Mouse (Mus musculus) stomach, embryonic 16.5 days (tissue): Measurements from ENCODE around the gene Dnase1. TPM values are rescaled to one million over a fixed set of nuclear protein-coding genes. Genes with fewer than 3 reads are reported as not detected.

Experiments
- microRNA-seq: library from miRNA; unstranded; fragments of <30 nt; microRNA quantifications from one replicate; pipeline ENCODE4, GENCODE M21; 2016
- polyA plus RNA-seq: library from polyadenylated mRNA; unstranded; fragments of >200 nt; fragmentation: Nextera tagmentation; extraction: Ambion mirVana; gene quantifications from 2 replicates; pipeline ENCODE4 v1.2.1, GENCODE M21; 2015

Dnase1 gene
- polyA plus RNA-seq, 1 experiment from 2014 or later, result 4.2 TPM

Small RNA genes lying within 50 kb of the gene (microRNA-seq; reads per million reads assigned to microRNA genes)
- not detected for gene Gm23413

Other genes starting within 250 kb of the Dnase1 start
- not detected in 2 replicates for gene Olfr15, start 206.1 kb upstream of the Dnase1 start, polyA plus RNA-seq
- gene Zfp174, start 189.7 kb upstream of the Dnase1 start, polyA plus RNA-seq, result 1.3 and 1.6 TPM in 2 replicates
- 41.8 and 42.3 TPM in 2 replicates for gene Naa60, start 164.6 kb upstream of the Dnase1 start, polyA plus RNA-seq
- 7.2 and 7.5 TPM in 2 replicates for gene Zfp597, start 152.4 kb upstream of the Dnase1 start, polyA plus RNA-seq
- gene Gm20695, start 152.3 kb upstream of the Dnase1 start, polyA plus RNA-seq, result 2.4 and 2.5 TPM in 2 replicates
- 4.9 and 6.2 TPM in 2 replicates for gene 1700037C18Rik, start 128.3 kb upstream of the Dnase1 start, polyA plus RNA-seq
- gene Cluap1, start 128.1 kb upstream of the Dnase1 start, polyA plus RNA-seq, result 21.1 and 21.5 TPM in 2 replicates
- gene Nlrc3, start 60.3 kb upstream of the Dnase1 start, polyA plus RNA-seq, result 0.71 and 0.99 TPM in 2 replicates
- 17.2 and 17.4 TPM in 2 replicates for gene Slx4, start 33.2 kb upstream of the Dnase1 start, polyA plus RNA-seq
- 92.2 and 101 TPM in 2 replicates for gene Trap1, start 40.9 kb downstream of the Dnase1 start, polyA plus RNA-seq
- 25.1 and 28.0 TPM in 2 replicates for gene Crebbp, start 177.1 kb downstream of the Dnase1 start, polyA plus RNA-seq